Mouse (Mus musculus) ES-CJ7 (cell line): ENCODE measurements at regions not wholly inside any gene's neighbourhood (a gene's known extent, or its start where the extent isn't known, plus 50 kb on each side); places are given as distances from the start of the nearest gene placed in this dataset.
A peak's percentile ranks its signal among the peaks of the same experiment; 100 is the strongest.

ENCODE experiments used
- DNase-seq: peaks from one replicate; pipeline ENCODE4 v3.0.0; 2011; ENCODE audit warnings: low read depth, low spot score

DNA sequence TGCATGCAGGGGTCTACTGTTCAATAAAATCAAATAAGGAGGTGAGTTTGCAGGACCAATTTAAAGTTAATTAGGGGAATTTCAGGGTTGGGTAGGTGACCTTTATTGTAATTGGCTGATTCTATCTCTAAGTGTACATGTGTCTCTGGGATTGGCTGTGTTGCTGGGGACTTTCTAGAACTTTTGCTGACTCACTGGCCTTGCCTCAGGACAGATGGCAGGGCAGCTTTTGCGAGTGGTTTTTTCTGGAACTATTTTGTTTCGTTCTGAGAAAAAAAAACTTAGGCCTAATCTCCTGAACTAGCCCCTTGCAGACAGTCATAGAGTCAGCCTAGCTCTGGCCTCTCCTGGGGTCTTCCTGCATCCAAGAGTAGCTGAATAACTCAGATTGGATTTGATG, 249.3 kb upstream of the Mdga2 start:
- DNase-seq: no peak

- no peak for DNase-seq
These were observed 248.7 kb upstream of the Mdga2 start for GRCm38 (mm10) chr12:67471001-67471400.

- no peak for DNase-seq
These were observed 226.8 kb upstream of the Mdga2 start for GRCm38 (mm10) chr12:67449109-67449508.

DNA sequence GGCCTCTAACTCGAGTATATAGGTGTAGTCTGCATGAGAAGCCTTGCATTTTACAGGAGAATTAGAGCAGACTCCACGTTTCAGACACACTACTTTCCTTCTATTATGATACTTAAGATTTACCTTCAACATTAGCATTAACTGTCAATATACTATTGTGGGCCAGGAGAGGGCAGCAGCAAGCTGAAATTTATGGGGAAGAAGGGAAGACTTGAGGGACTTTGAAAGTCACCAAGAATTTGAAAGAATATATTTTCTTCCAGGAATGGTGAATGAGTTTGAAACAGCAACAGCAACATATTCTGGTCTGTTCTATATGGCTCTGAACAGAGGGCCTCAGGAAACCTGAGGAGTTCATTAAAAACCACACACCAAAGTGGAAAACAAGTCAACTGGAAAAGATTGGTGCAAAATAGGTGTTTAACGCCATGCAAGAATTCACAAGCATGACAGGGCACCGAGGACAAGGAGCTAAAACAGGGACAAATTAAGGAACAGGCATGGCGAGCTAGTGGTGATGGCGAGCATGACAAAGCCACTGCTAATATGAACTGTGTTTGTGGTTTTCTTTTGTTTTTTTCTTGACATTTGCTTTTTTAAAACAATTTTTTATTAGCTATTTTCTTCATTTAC, 208.1 kb upstream of the Mdga2 start:
- peak; percentile 38 for DNase-seq

GRCm38 (mm10) chr12:67426801-67427200, 204.5 kb upstream of the Mdga2 start:
- DNase-seq: no peak

DNA sequence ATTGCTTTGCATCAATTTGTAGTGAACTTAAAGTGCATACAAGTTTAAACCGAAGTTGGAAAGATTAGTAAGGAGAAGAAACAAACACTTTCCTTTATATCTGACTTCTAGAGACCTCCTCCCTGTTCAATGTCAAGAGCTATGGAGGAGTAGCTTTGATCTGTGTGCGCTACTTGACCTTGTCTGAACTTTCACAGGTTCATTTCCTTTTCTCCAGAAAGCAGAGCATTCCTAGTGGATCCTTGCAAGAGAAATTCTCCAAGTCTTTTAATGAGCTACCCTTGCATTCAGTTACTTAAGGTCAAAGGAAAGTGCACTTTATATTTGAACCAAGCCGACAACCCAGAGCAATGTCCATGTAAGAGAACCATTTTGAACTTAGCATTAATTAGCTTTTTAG, 177.2 kb upstream of the Mdga2 start:
- DNase-seq: no peak

DNA sequence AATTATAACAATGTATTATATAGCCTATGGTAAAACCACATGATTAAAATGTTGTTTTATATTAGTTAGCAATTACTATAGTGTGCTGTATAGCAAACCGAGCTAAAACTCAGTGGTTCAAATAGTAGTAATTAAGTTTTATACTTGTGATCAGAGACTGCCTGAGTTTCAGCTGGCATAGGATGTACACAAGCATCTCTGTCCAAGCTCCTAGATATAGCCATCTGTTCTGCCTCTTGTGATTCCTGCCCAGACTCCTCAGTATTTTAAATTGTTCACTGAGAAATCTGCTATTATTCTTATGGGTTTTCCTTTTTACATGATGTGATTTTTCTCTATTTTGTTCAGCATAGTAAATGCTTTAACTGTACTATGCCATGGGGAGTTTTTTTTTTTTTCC, 152.2 kb upstream of the Mdga2 start:
- no peak for DNase-seq

DNA sequence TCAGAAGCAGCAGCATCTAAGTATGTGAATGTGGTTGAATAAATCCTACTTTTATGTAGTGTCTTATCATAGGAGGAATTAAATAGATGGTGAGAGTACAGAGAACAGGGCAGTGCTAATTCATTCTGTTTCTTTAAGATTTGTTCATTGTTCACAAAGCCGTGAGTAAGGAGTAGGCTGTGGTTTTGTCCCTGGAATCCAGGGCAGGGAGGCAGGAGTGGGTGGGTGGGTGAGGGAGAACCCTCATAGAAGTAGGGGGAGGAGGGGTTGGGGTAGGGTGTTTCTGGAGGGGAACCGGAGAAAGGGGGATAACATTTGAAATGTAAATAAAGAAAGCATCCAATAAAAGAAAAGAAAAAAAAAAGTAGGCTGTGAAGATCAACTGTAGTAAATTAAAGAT, 126.2 kb upstream of the Mdga2 start:
- DNase-seq: no peak

GRCm38 (mm10) chr12:67332483-67332998, 110.2 kb upstream of the Mdga2 start:
- no peak for DNase-seq

- no peak for DNase-seq
These were observed 104.0 kb upstream of the Mdga2 start for GRCm38 (mm10) chr12:67326326-67326725.

DNA sequence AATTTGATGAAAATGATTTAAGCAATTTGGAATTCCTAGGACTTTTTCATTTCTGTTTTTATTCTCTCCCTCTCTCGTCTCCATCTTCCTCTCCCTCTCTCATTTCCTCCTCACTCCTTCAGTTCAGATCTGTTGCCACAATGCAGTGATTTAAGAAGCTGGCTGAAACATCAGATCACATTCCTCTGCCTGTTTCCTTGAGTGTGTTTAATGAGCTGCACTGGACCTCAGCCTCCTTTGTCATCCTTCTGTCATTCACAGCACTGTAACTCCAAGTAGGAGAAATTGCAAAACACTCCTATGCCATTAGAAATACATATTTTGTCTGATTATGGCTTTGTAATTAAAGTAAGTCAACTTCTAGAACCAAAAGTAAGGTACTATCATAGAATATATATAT, 103.5 kb upstream of the Mdga2 start:
- no peak for DNase-seq

- DNase-seq: no peak
These were observed 103.0 kb upstream of the Mdga2 start for GRCm38 (mm10) chr12:67325335-67325734.

- DNase-seq: no peak
These were observed 96.3 kb upstream of the Mdga2 start for GRCm38 (mm10) chr12:67318687-67319086.

DNA sequence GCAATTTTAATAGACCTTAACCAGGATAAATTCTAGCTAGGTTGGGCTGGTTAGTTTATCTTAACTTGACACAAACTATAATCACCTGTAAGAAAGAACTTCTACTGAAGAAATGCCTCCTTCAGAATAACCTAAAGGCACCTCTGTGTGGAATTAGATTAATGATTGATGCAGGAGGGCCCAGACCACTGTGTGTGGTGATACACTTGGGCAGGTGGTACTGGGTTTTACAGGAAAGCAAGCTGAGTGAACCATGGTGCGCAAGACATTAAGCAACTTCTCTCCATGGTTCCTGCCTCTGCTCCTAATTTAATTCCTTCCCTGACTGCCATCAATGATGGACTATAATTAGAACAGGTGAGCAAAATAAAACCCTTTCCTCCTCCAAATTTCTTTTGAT, 77.9 kb upstream of the Mdga2 start:
- no peak for DNase-seq

DNA sequence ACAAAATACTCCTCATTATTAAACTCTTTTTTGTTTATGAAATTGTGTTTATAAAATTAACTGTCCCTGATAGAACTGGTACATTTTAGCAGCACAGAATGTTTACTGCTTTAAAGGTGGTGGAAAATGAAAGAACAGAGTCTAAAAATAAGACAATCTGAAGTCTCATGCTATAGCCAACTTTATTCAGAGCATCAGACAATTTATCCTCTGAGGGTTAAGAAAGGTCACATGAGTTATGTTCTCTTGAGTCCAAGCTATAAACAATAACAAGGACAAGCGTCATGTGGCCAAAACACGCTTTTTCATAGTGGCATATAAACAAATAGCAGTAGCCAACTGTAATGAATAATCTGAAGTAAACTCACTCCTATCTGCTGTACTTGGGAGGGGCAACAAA, 67.7 kb upstream of the Mdga2 start:
- no peak for DNase-seq

DNA sequence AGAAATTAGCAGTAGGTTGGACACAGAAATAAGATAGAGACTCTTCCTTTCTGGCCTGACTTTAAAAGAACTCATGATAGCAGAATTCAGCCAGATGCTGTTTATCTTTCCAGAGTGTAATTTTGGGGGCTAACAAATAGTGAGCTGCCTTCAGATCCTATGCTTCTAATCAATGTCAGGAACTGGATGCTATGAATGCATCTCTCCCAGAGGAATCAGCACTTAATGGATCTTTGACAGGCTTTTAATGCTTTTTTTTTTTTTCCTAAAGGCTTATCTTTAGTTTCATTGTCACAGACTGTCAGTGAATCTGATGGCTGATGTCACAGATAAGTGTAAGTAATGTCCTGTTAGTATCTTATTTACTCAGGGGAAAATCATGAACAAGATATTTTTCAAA, 50.5 kb upstream of the Mdga2 start:
- DNase-seq: no peak

DNA sequence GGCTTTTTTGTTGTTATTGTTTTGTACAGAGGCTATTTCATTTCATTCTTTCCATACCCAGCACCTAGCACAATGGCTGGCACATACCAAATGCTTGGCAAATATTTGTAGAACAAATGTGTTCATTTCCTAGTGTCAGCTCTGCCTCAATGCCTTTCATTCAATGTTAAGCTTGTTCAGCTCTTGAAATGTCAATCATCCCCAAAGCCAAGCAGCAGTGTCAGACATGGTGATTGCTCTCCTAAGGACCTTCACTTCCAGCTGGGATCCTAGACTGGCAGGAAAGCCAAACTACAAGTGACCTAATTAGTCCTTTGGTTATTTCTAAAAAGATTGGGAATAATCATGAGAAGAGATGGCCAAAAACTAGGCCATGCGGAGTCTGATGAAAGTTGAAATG, 50.0 kb upstream of the Mdga2 start:
- DNase-seq: no peak
